Mouse (Mus musculus) cortical plate, adult 2 months (tissue): ENCODE data around the gene Habp2. TPM values are rescaled to one million over a fixed set of nuclear protein-coding genes. Genes with fewer than 3 reads are reported as not detected.
A peak's percentile ranks its signal among the peaks of the same experiment; 100 is the strongest.

Experiments used
- H3K27ac ChIP-seq: fragments of 200-500 bp; 2 replicates; pipeline ENCODE4 v1.5.1; 2012; ENCODE audit warnings: low read length, control low read depth, inconsistent platforms; ENCODE audit not compliant: insufficient read depth
- H3K4me1 ChIP-seq: fragments of 200-500 bp; 2 replicates; pipeline ENCODE4 v1.6.1; 2011; ENCODE audit warnings: low read length; ENCODE audit not compliant: control insufficient read depth, insufficient read depth
- H3K4me3 ChIP-seq: fragments of 200-500 bp; 2 replicates; pipeline ENCODE4 v1.5.1; 2011; ENCODE audit warnings: mild to moderate bottlenecking, low read length, control low read depth; ENCODE audit not compliant: insufficient read depth
- CTCF ChIP-seq: fragments of 200-500 bp; IDR thresholded peaks from 2 replicates; pipeline ENCODE4 v1.5.1; 2011; ENCODE audit warnings: mild to moderate bottlenecking, control low read depth, low read length; ENCODE audit not compliant: insufficient read depth; ENCODE audit errors: extremely low read depth
- POLR2A ChIP-seq: fragments of 200-500 bp; IDR thresholded peaks from 2 replicates; pipeline ENCODE4 v1.6.1; 2011; ENCODE audit warnings: mild to moderate bottlenecking, low read length, control low read depth; ENCODE audit not compliant: insufficient read depth; ENCODE audit errors: extremely low read depth
- polyA plus RNA-seq: library from polyadenylated mRNA; depleted of rRNA; stranded (reverse); fragments of >200 nt; gene quantifications from 2 replicates; pipeline ENCODE4 v1.2.3, GENCODE M21; 2012

Gene Habp2
- polyA plus RNA-seq, 1 experiment = not detected

GRCm38 (mm10) chr19:56291898-56292297 is 5.0 kb downstream of the Habp2 start:
- Histone ChIP-seq H3K27ac (no peak overlapping the region), H3K4me1 (no peaks in the 10 kb centered on the region), H3K4me3 (no peak overlapping the region)
- TF ChIP-seq CTCF = no peak
- TF ChIP-seq POLR2A = no peak

GRCm38 (mm10) chr19:56292335-56292734 is 5.4 kb downstream of the Habp2 start:
- Histone ChIP-seq H3K4me3 (no peak overlapping the region), H3K27ac (no peak overlapping the region), H3K4me1 (no peaks in the 10 kb centered on the region)
- TF ChIP-seq POLR2A = no peak
- no peak for TF ChIP-seq CTCF

GRCm38 (mm10) chr19:56294654-56295399 is 7.9 kb downstream of the Habp2 start:
- no peak for TF ChIP-seq POLR2A
- peak; percentile 78 for TF ChIP-seq CTCF
- no peak overlapping the region for H3K4me3 ChIP-seq
- H3K27ac ChIP-seq = no peak overlapping the region
- no peaks in the 10 kb centered on the region for H3K4me1 ChIP-seq

GRCm38 (mm10) chr19:56296668-56297067 is 9.7 kb downstream of the Habp2 start:
- Histone ChIP-seq H3K27ac (no peak overlapping the region), H3K4me1 (no peaks in the 10 kb centered on the region), H3K4me3 (no peak overlapping the region)
- TF ChIP-seq POLR2A (no peak), CTCF (no peak)

GRCm38 (mm10) chr19:56297264-56297663 is 10.3 kb downstream of the Habp2 start:
- H3K4me1 ChIP-seq = no peaks in the 10 kb centered on the region
- no peak overlapping the region for H3K27ac ChIP-seq
- no peak for TF ChIP-seq CTCF
- TF ChIP-seq POLR2A = no peak
- H3K4me3 ChIP-seq = no peak overlapping the region

- TF ChIP-seq CTCF = no peak
- TF ChIP-seq POLR2A = no peak
- Histone ChIP-seq H3K4me3 (no peak overlapping the region), H3K27ac (no peak overlapping the region), H3K4me1 (no peaks in the 10 kb centered on the region)
Measured at GRCm38 (mm10) chr19:56300835-56301234, 13.9 kb downstream of the Habp2 start.

GRCm38 (mm10) chr19:56316531-56316930 is 29.6 kb downstream of the Habp2 start:
- TF ChIP-seq CTCF (no peak), POLR2A (no peak)
- H3K4me1 ChIP-seq = no peaks in the 10 kb centered on the region; the same call in 1 of the 2 replicates
- no peak overlapping the region for H3K27ac ChIP-seq
- no peak overlapping the region for H3K4me3 ChIP-seq

GRCm38 (mm10) chr19:56319219-56319618 is 32.3 kb downstream of the Habp2 start:
- Histone ChIP-seq H3K4me1 (no peaks in the 10 kb centered on the region; the same call in 1 of the 2 replicates), H3K4me3 (no peak overlapping the region)
- TF ChIP-seq POLR2A (no peak), CTCF (no peak)

GRCm38 (mm10) chr19:56319629-56320028 is 32.7 kb downstream of the Habp2 start:
- H3K4me1 ChIP-seq = no peaks in the 10 kb centered on the region; the same call in 1 of the 2 replicates
- H3K27ac ChIP-seq = no peak overlapping the region
- H3K4me3 ChIP-seq = no peak overlapping the region
- TF ChIP-seq POLR2A (no peak), CTCF (no peak)

More at GRCm38 (mm10) chr19:56319219-56319618, 32.3 kb downstream of the Habp2 start:
- H3K27ac ChIP-seq = no peak overlapping the region
